Mouse (Mus musculus) hindbrain, embryonic 15.5 days (tissue): ENCODE results near the gene Cd86. TPM values are rescaled to one million over a fixed set of nuclear protein-coding genes. Genes with fewer than 3 reads are reported as not detected.

ENCODE experiments used
- ATAC-seq: fragments of 200-750 bp; cut with Nextera tagmentation; 2 replicates; pipeline ENCODE4 v1.8.0; 2017; ENCODE audit warnings: low read depth, moderate number of reproducible peaks, moderate TSS enrichment; ENCODE audit not compliant: low FRiP score
- H3K27ac ChIP-seq: fragments of 300-500 bp; sonication (generic); replicated peaks from 2 replicates; pipeline ENCODE4 v1.5.1; 2015; ENCODE audit warnings: mild to moderate bottlenecking, inconsistent platforms
- H3K27me3 ChIP-seq: fragments of 300-500 bp; sonication (generic); 2 replicates; pipeline ENCODE4 v1.6.1; 2015; ENCODE audit warnings: control low read depth, inconsistent platforms
- H3K36me3 ChIP-seq: fragments of 300-500 bp; sonication (generic); 2 replicates; pipeline ENCODE4 v1.6.1; 2015; ENCODE audit warnings: control low read depth, inconsistent platforms
- H3K4me1 ChIP-seq: fragments of 300-500 bp; sonication (generic); replicated peaks from 2 replicates; pipeline ENCODE4 v1.6.1; 2015; ENCODE audit warnings: control low read depth, inconsistent platforms
- H3K4me2 ChIP-seq: fragments of 300-500 bp; sonication (generic); 2 replicates; pipeline ENCODE4 v1.6.1; 2015; ENCODE audit warnings: moderate library complexity, mild to moderate bottlenecking, inconsistent platforms
- H3K4me3 ChIP-seq: fragments of 300-500 bp; sonication (generic); 2 replicates; pipeline ENCODE4 v1.5.1; 2015; ENCODE audit warnings: mild to moderate bottlenecking, inconsistent platforms
- H3K9ac ChIP-seq: fragments of 300-500 bp; sonication (generic); 2 replicates; pipeline ENCODE4 v1.6.1; 2015; ENCODE audit warnings: inconsistent platforms
- H3K9me3 ChIP-seq: fragments of 300-500 bp; sonication (generic); 2 replicates; pipeline ENCODE4 v1.6.1; 2016; ENCODE audit warnings: control low read depth, inconsistent platforms
- WGBS: fragments of 180-500 bp; shearing (Covaris S2); methylation state at CpG from one replicate; pipeline ENCODE4 v1.1.7; 2015; 5-methylcytosine and 5-hydroxymethylcytosine counted together
- polyA plus RNA-seq: library from polyadenylated mRNA; unstranded; fragments of >200 nt; fragmentation: Nextera tagmentation; extraction: Ambion mirVana; gene quantifications from 2 replicates; pipeline ENCODE4 v1.2.1, GENCODE M21; 2015

Gene Cd86
- polyA plus RNA-seq, 1 experiment from 2014 or later, result 1.7 TPM

- H3K27me3 ChIP-seq, result no peaks in the 10 kb centered on the region
- H3K9ac ChIP-seq, result no peak overlapping the region
- no peaks in the 10 kb centered on the region for H3K4me1 ChIP-seq
- no peak overlapping the region for H3K4me3 ChIP-seq
- 91% methylated on average over 5 of the region's 5 CpGs for WGBS
- ATAC-seq, result no peak
- no peak overlapping the region for H3K4me2 ChIP-seq
- H3K9me3 ChIP-seq, result no peaks in the 10 kb centered on the region
- no peaks in the 10 kb centered on the region for H3K36me3 ChIP-seq
- H3K27ac ChIP-seq, result no peak overlapping the region
Observed at GRCm38 (mm10) chr16:36631607-36632006, 34.3 kb downstream of the Cd86 start.

GRCm38 (mm10) chr16:36627740-36628139, 38.1 kb downstream of the Cd86 start:
- H3K9me3 ChIP-seq, result no peaks in the 10 kb centered on the region
- ATAC-seq, result no peak
- no peak overlapping the region for H3K4me3 ChIP-seq
- no peak overlapping the region for H3K9ac ChIP-seq
- H3K36me3 ChIP-seq, result no peaks in the 10 kb centered on the region
- no peaks in the 10 kb centered on the region for H3K4me1 ChIP-seq
- 100% methylated on average over 1 of the region's 1 CpGs for WGBS
- no peak overlapping the region for H3K27ac ChIP-seq
- no peak overlapping the region for H3K4me2 ChIP-seq
- no peaks in the 10 kb centered on the region for H3K27me3 ChIP-seq

- no peaks in the 10 kb centered on the region for H3K36me3 ChIP-seq
- no peak overlapping the region for H3K27ac ChIP-seq
- H3K4me3 ChIP-seq, result no peak overlapping the region
- H3K4me1 ChIP-seq, result no peaks in the 10 kb centered on the region
- no peak overlapping the region for H3K4me2 ChIP-seq
- ATAC-seq, result no peak
- H3K9me3 ChIP-seq, result no peaks in the 10 kb centered on the region
- H3K27me3 ChIP-seq, result no peaks in the 10 kb centered on the region
- 88% methylated on average over 5 of the region's 5 CpGs for WGBS
- H3K9ac ChIP-seq, result no peak overlapping the region
Observed at GRCm38 (mm10) chr16:36626567-36627197, 39.2 kb downstream of the Cd86 start.

GRCm38 (mm10) chr16:36625909-36626308, 40.0 kb downstream of the Cd86 start:
- Histone ChIP-seq H3K36me3 (no peaks in the 10 kb centered on the region), H3K4me2 (no peak overlapping the region), H3K27ac (no peak overlapping the region), H3K4me1 (no peaks in the 10 kb centered on the region), H3K9ac (no peak overlapping the region), H3K4me3 (no peak overlapping the region), H3K27me3 (no peaks in the 10 kb centered on the region), H3K9me3 (no peaks in the 10 kb centered on the region)
- WGBS, result 95% methylated on average over 1 of the region's 1 CpGs
- ATAC-seq, result no peak

- no peaks in the 10 kb centered on the region for H3K4me1 ChIP-seq
Observed at GRCm38 (mm10) chr16:36622320-36622719, 43.6 kb downstream of the Cd86 start.

GRCm38 (mm10) chr16:36621108-36621507, 44.8 kb downstream of the Cd86 start:
- H3K36me3 ChIP-seq, result no peaks in the 10 kb centered on the region
- 67% methylated on average over 3 of the region's 3 CpGs for WGBS

More at GRCm38 (mm10) chr16:36622320-36622719, 43.6 kb downstream of the Cd86 start:
- no peak for ATAC-seq
- Histone ChIP-seq H3K4me3 (no peak overlapping the region), H3K27ac (no peak overlapping the region), H3K36me3 (no peaks in the 10 kb centered on the region), H3K9ac (no peak overlapping the region), H3K4me2 (no peak overlapping the region), H3K9me3 (no peaks in the 10 kb centered on the region), H3K27me3 (no peaks in the 10 kb centered on the region)
- WGBS, result 86% methylated on average over 3 of the region's 3 CpGs

GRCm38 (mm10) chr16:36613701-36614100, 52.2 kb downstream of the Cd86 start:
- no peak overlapping the region for H3K4me2 ChIP-seq
- no peaks in the 10 kb centered on the region for H3K4me1 ChIP-seq
- H3K9me3 ChIP-seq, result no peaks in the 10 kb centered on the region
- no peak overlapping the region for H3K4me3 ChIP-seq
- H3K36me3 ChIP-seq, result no peaks in the 10 kb centered on the region
- 55% methylated on average over 2 of the region's 2 CpGs for WGBS
- no peak overlapping the region for H3K27ac ChIP-seq
- no peak overlapping the region for H3K9ac ChIP-seq
- no peak for ATAC-seq
- H3K27me3 ChIP-seq, result no peaks in the 10 kb centered on the region

More at GRCm38 (mm10) chr16:36621108-36621507, 44.8 kb downstream of the Cd86 start:
- H3K9ac ChIP-seq, result no peak overlapping the region
- no peak overlapping the region for H3K4me2 ChIP-seq
- H3K27ac ChIP-seq, result no peak overlapping the region
- no peaks in the 10 kb centered on the region for H3K4me1 ChIP-seq
- no peak overlapping the region for H3K4me3 ChIP-seq
- ATAC-seq, result no peak
- no peaks in the 10 kb centered on the region for H3K27me3 ChIP-seq
- H3K9me3 ChIP-seq, result no peaks in the 10 kb centered on the region

GRCm38 (mm10) chr16:36602632-36603031, 63.2 kb downstream of the Cd86 start:
- no peak overlapping the region for H3K27ac ChIP-seq
- ATAC-seq, result no peak
- no peaks in the 10 kb centered on the region for H3K9me3 ChIP-seq
- WGBS, result 68% methylated on average over 3 of the region's 3 CpGs
- no peak overlapping the region for H3K4me2 ChIP-seq
- no peaks in the 10 kb centered on the region for H3K4me1 ChIP-seq
- no peaks in the 10 kb centered on the region for H3K36me3 ChIP-seq
- H3K9ac ChIP-seq, result no peak overlapping the region
- no peaks in the 10 kb centered on the region for H3K27me3 ChIP-seq
- H3K4me3 ChIP-seq, result no peak overlapping the region

GRCm38 (mm10) chr16:36598265-36598664, 67.6 kb downstream of the Cd86 start:
- Histone ChIP-seq H3K36me3 (no peaks in the 10 kb centered on the region), H3K4me1 (no peaks in the 10 kb centered on the region), H3K4me2 (no peak overlapping the region), H3K4me3 (no peak overlapping the region), H3K9me3 (no peaks in the 10 kb centered on the region), H3K27me3 (no peaks in the 10 kb centered on the region), H3K27ac (no peak overlapping the region), H3K9ac (no peak overlapping the region)
- no peak for ATAC-seq
- 85% methylated on average over 4 of the region's 4 CpGs for WGBS

- WGBS, result 89% methylated on average over 10 of the region's 10 CpGs
- H3K4me2 ChIP-seq, result no peak overlapping the region
- no peaks in the 10 kb centered on the region for H3K36me3 ChIP-seq
- no peak overlapping the region for H3K4me3 ChIP-seq
- no peaks in the 10 kb centered on the region for H3K9me3 ChIP-seq
- no peaks in the 10 kb centered on the region for H3K27me3 ChIP-seq
- no peak for ATAC-seq
- no peak overlapping the region for H3K27ac ChIP-seq
- H3K4me1 ChIP-seq, result no peaks in the 10 kb centered on the region
- H3K9ac ChIP-seq, result no peak overlapping the region
Observed at GRCm38 (mm10) chr16:36596671-36597410, 69.0 kb downstream of the Cd86 start.

- Histone ChIP-seq H3K27ac (no peak overlapping the region), H3K4me2 (no peak overlapping the region), H3K4me3 (no peak overlapping the region), H3K9ac (no peak overlapping the region), H3K4me1 (no peaks in the 10 kb centered on the region), H3K27me3 (no peaks in the 10 kb centered on the region), H3K9me3 (no peaks in the 10 kb centered on the region), H3K36me3 (no peaks in the 10 kb centered on the region)
- 91% methylated on average over 1 of the region's 1 CpGs for WGBS
- no peak for ATAC-seq
Observed at GRCm38 (mm10) chr16:36589898-36590297, 76.0 kb downstream of the Cd86 start.

GRCm38 (mm10) chr16:36587971-36588370, 77.9 kb downstream of the Cd86 start:
- Histone ChIP-seq H3K27me3 (no peaks in the 10 kb centered on the region), H3K9ac (no peak overlapping the region), H3K4me1 (no peaks in the 10 kb centered on the region), H3K4me2 (no peak overlapping the region), H3K27ac (no peak overlapping the region), H3K9me3 (no peaks in the 10 kb centered on the region), H3K36me3 (no peaks in the 10 kb centered on the region), H3K4me3 (no peak overlapping the region)
- WGBS, result 71% methylated on average over 4 of the region's 4 CpGs
- no peak for ATAC-seq
